Mouse (Mus musculus) myocyte (in vitro differentiated cells): ENCODE measurements at regions not wholly inside any gene's neighbourhood (a gene's known extent, or its start where the extent isn't known, plus 50 kb on each side); places are given as distances from the start of the nearest gene placed in this dataset.

Experiments
- H3K27me3 ChIP-seq: one replicate; pipeline ENCODE4 v1.6.1; 2011; ENCODE audit not compliant: control insufficient read depth, insufficient read depth, insufficient read length
- H3K36me3 ChIP-seq: one replicate; pipeline ENCODE4 v1.6.1; 2011; ENCODE audit not compliant: control insufficient read depth, insufficient read depth
- H3K4me2 ChIP-seq: one replicate; pipeline ENCODE4 v1.6.1; 2011; ENCODE audit warnings: low read depth, control low read depth
- H3K4me3 ChIP-seq: one replicate; pipeline ENCODE4 v1.5.1; 2011; ENCODE audit warnings: mild to moderate bottlenecking, control low read depth, moderate library complexity
- H3K79me2 ChIP-seq: one replicate; pipeline ENCODE4 v1.6.1; 2011; ENCODE audit not compliant: control insufficient read depth, insufficient read depth
- H3ac ChIP-seq: one replicate; pipeline ENCODE4 v1.6.1; 2011; ENCODE audit not compliant: control insufficient read depth, insufficient read length
- CEBPB ChIP-seq: IDR thresholded peaks from 2 replicates; pipeline ENCODE4 v1.6.1; 2011; ENCODE audit warnings: mild to moderate bottlenecking, moderate library complexity; ENCODE audit not compliant: poor library complexity, insufficient read depth, severe bottlenecking
- E2F4 ChIP-seq: IDR thresholded peaks from one replicate; pipeline ENCODE4 v1.6.1; 2011; ENCODE audit warnings: mild to moderate bottlenecking, control low read depth, moderate library complexity; ENCODE audit not compliant: insufficient read depth
- MAX ChIP-seq: IDR thresholded peaks from one replicate; pipeline ENCODE4 v1.6.1; 2011; ENCODE audit warnings: low read depth, mild to moderate bottlenecking, control low read depth
- MYOD1 ChIP-seq, 3 experiments: IDR thresholded peaks; one replicate each; pipeline ENCODE4 v1.6.1; 2011; ENCODE audit warnings: control low read depth in 2 of 3, low read depth in 2 of 3, mild to moderate bottlenecking in 2 of 3, moderate library complexity in 1 of 3; ENCODE audit not compliant: insufficient read length in 2 of 3, control insufficient read depth in 1 of 3
- MYOG ChIP-seq, 3 experiments: IDR thresholded peaks; one replicate each; pipeline ENCODE4 v1.6.1; 2011; ENCODE audit warnings: control low read depth in 2 of 3, low read depth in 2 of 3, mild to moderate bottlenecking in 2 of 3; ENCODE audit not compliant: insufficient read length in 2 of 3, control insufficient read depth in 1 of 3, insufficient read depth in 1 of 3
- POLR2A ChIP-seq: IDR thresholded peaks from one replicate; pipeline ENCODE4 v1.6.1; 2011; ENCODE audit warnings: low read depth, mild to moderate bottlenecking, control low read depth, moderate library complexity; ENCODE audit not compliant: insufficient read length
- POLR2AphosphoS2 ChIP-seq: IDR thresholded peaks from one replicate; pipeline ENCODE4 v1.6.1; 2011; ENCODE audit warnings: low read depth, control low read depth; ENCODE audit not compliant: insufficient read length
- REST ChIP-seq: IDR thresholded peaks from one replicate; pipeline ENCODE4 v1.6.1; 2011; ENCODE audit warnings: mild to moderate bottlenecking, control low read depth, moderate library complexity; ENCODE audit not compliant: insufficient read depth, insufficient read length
- SRF ChIP-seq: IDR thresholded peaks from one replicate; pipeline ENCODE4 v1.6.1; 2011; ENCODE audit warnings: low read depth; ENCODE audit not compliant: control insufficient read depth, insufficient read length
- TCF12 ChIP-seq: IDR thresholded peaks from one replicate; pipeline ENCODE4 v1.6.1; 2011; ENCODE audit warnings: mild to moderate bottlenecking, control low read depth; ENCODE audit not compliant: poor library complexity, insufficient read depth, severe bottlenecking
- TCF3 ChIP-seq: IDR thresholded peaks from one replicate; pipeline ENCODE4 v1.6.1; 2011; ENCODE audit warnings: low read depth, control low read depth; ENCODE audit not compliant: insufficient read length
- USF1 ChIP-seq: IDR thresholded peaks from one replicate; pipeline ENCODE4 v1.6.1; 2011; ENCODE audit warnings: low read depth, mild to moderate bottlenecking, control low read depth, moderate library complexity

DNA sequence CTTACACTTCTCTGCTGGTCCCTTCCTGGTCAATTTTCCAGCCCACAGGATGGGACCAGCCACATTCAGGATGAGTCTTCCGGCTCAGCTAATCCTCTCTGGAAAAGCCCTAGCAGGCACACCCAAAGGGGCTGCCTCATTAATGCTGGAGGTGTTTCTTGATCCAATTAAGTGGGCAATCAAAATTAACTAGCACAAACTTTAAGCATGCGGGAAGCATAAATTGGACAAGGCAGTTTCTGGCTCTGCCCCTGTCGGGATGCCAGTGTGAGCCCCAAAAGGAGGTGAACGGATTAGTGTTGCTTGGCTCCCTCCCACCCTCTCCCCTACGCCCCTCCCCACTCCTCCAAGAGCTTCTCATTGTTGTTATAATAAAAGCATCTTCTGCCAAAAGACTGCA, 262.5 kb upstream of the Id4 start:
- TF ChIP-seq E2F4, result no peak
- TF ChIP-seq MYOG (IDR thresholded peaks at IDR 0.05; ENCODE audit: control insufficient read depth in 1 of 3, insufficient read depth in 1 of 3, insufficient read length in 2 of 3, low read depth in 2 of 3), result no peak
- TF ChIP-seq REST, result no peak
- TF ChIP-seq POLR2AphosphoS2, result no peak
- TF ChIP-seq CEBPB, result no peak
- TF ChIP-seq MYOD1 (IDR thresholded peaks at IDR 0.05; ENCODE audit: control insufficient read depth in 1 of 3, insufficient read length in 2 of 3, low read depth in 2 of 3), result no peak
- TF ChIP-seq SRF, result no peak
- no peak for TF ChIP-seq POLR2A
- TF ChIP-seq MAX, result no peak
- Histone ChIP-seq H3K79me2 (no peaks in the 10 kb centered on the region), H3K4me2 (no peak overlapping the region), H3K27me3 (peaks cover 7% of the 10 kb centered on the region), H3K4me3 (no peak overlapping the region), H3K36me3 (no peaks in the 10 kb centered on the region), H3ac (no peak overlapping the region)

DNA sequence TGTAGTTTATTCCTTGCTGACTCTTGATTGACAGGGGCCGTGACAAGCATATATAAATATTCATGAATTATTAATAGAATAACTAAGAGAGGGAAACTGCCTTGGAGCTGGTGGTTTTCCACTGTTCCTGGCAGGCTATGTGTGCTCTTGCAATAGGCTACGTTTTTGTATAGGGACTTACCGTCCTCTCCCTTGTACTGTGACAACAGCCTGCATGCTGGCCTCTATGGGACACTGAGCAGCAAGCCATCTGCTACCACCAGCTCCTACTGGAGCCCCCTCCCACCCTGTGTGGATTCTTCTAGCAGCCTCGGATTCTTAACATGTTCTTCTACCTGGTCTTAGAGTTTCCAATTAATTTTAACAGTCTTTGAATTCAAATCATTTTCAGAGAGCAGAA, 261.6 kb upstream of the Id4 start:
- no peak overlapping the region for H3K4me2 ChIP-seq
- no peaks in the 10 kb centered on the region for H3K79me2 ChIP-seq
- H3K36me3 ChIP-seq, result no peaks in the 10 kb centered on the region
- H3K27me3 ChIP-seq, result peaks cover 7% of the 10 kb centered on the region
- TF ChIP-seq MYOD1 (IDR thresholded peaks at IDR 0.05; ENCODE audit: control insufficient read depth in 1 of 3, insufficient read length in 2 of 3, low read depth in 2 of 3) (no peak), POLR2A (no peak), TCF3 (no peak), REST (no peak), MYOG (IDR thresholded peaks at IDR 0.05; ENCODE audit: control insufficient read depth in 1 of 3, insufficient read depth in 1 of 3, insufficient read length in 2 of 3, low read depth in 2 of 3) (no peak), CEBPB (no peak), E2F4 (no peak), TCF12 (no peak), MAX (no peak), POLR2AphosphoS2 (no peak), SRF (no peak), USF1 (no peak)
- H3ac ChIP-seq, result no peak overlapping the region
- H3K4me3 ChIP-seq, result no peak overlapping the region

DNA sequence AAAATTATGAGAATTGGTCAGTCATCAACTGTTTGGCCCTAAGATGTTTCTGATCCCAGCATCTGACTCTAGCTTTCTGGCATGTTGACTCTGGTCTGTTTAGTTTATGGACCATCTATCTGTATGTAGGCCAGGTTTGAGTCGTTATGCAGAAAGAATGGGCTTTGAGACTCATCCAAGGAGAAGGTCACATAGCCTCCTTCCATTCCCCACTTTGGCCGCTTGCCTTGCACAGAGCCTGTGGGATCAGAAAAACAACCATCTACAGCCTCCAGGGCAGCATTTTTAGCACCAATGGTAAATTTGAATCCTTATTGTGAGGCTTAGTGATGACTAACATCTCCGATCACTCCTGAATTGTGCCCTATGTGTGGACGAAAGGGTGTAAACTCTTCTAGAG, 257.9 kb upstream of the Id4 start:
- TF ChIP-seq MYOD1 (IDR thresholded peaks at IDR 0.05; ENCODE audit: control insufficient read depth in 1 of 3, insufficient read length in 2 of 3, low read depth in 2 of 3) (no peak), SRF (no peak), E2F4 (no peak), TCF12 (no peak), CEBPB (no peak), TCF3 (no peak), MAX (no peak), POLR2A (no peak), USF1 (no peak), POLR2AphosphoS2 (no peak), MYOG (IDR thresholded peaks at IDR 0.05; ENCODE audit: control insufficient read depth in 1 of 3, insufficient read depth in 1 of 3, insufficient read length in 2 of 3, low read depth in 2 of 3) (no peak), REST (no peak)
- no peak overlapping the region for H3K4me3 ChIP-seq
- no peaks in the 10 kb centered on the region for H3K79me2 ChIP-seq
- no peaks in the 10 kb centered on the region for H3K27me3 ChIP-seq
- H3K4me2 ChIP-seq, result no peak overlapping the region
- no peak overlapping the region for H3ac ChIP-seq
- H3K36me3 ChIP-seq, result no peaks in the 10 kb centered on the region

DNA sequence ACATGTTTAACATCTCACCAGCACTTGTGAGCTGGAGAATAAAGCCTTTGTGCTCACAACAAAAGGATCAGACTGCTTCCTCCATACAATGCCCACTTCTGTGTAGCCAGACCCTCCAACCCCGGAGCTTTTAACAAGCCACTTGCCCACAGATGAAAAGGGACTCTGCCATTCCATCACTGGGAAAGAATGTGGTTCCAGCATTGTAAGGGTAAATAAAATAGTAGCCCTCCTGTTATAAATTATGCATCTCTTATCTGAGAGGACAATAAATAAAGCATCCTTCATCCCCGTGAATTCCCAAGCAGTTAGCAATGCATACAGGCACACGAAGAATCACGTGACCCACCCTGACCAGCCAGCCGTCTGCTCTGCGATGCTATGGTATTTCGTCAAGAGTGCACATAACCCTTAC, 247.7 kb upstream of the Id4 start:
- Histone ChIP-seq H3K27me3 (no peaks in the 10 kb centered on the region), H3K4me2 (no peak overlapping the region), H3K79me2 (no peaks in the 10 kb centered on the region), H3ac (no peak overlapping the region), H3K4me3 (no peak overlapping the region), H3K36me3 (no peaks in the 10 kb centered on the region)
- no peak for TF ChIP-seq POLR2A
- no peak for TF ChIP-seq MAX
- no peak for TF ChIP-seq TCF12
- TF ChIP-seq REST, result no peak
- TF ChIP-seq SRF, result no peak
- no peak for TF ChIP-seq CEBPB
- no peak for TF ChIP-seq POLR2AphosphoS2
- no peak for TF ChIP-seq USF1
- TF ChIP-seq TCF3, result no peak
- no peak for TF ChIP-seq MYOD1 (IDR thresholded peaks at IDR 0.05; ENCODE audit: control insufficient read depth in 1 of 3, insufficient read length in 2 of 3, low read depth in 2 of 3)
- no peak for TF ChIP-seq MYOG (IDR thresholded peaks at IDR 0.05; ENCODE audit: control insufficient read depth in 1 of 3, insufficient read depth in 1 of 3, insufficient read length in 2 of 3, low read depth in 2 of 3)
- TF ChIP-seq E2F4, result no peak

DNA sequence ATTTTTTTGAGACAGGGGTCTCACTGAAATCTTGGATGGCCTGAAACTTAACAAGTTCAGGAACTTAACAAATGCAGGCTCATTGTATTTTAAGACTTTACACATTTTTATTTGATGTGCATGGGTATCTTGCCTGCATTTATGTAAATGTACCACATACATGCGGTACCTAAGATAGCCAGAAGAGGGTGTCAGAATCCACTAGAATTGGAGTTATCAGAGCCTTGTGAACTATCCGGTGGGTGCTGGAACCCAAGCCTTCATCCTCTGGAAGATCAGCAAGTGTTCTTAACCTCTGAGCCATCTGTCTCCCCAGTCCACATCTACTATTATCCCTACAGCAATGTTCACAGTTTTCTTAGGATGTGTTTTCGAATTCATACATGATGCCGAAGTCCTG, 245.7 kb upstream of the Id4 start:
- H3K79me2 ChIP-seq, result no peaks in the 10 kb centered on the region
- no peak overlapping the region for H3ac ChIP-seq
- H3K4me2 ChIP-seq, result no peak overlapping the region
- TF ChIP-seq USF1 (no peak), REST (no peak), SRF (no peak), E2F4 (no peak), MAX (no peak), TCF12 (no peak), TCF3 (no peak), MYOD1 (IDR thresholded peaks at IDR 0.05; ENCODE audit: control insufficient read depth in 1 of 3, insufficient read length in 2 of 3, low read depth in 2 of 3) (no peak)
- H3K4me3 ChIP-seq, result no peak overlapping the region
- no peaks in the 10 kb centered on the region for H3K27me3 ChIP-seq
- no peaks in the 10 kb centered on the region for H3K36me3 ChIP-seq
